Mouse (Mus musculus) lung, postnatal 10 days (tissue): ENCODE results near the gene Ptprcap.

Experiments used
- DNase-seq: peaks from one replicate; pipeline ENCODE4 v3.0.0; 2021

Ptprcap gene

DNA sequence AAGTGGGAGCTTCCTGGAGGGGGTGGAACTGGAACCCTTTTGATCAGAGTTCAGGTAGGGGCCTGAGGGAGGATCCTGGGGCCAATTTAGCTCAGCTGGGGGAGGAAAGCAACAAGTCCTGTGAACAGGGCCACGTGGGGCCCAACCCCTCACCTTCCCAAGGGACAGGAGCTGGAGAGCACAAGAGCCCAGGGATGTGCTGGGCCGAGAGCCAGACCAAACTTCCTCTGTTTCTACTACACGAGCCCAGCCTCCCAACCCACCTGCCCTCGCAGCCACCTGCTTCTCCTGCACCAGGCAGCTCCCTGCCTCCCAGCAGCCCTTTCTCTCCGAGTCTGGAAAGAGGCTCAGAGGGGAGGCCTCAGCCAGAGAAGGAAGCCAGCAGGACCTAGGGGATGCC lies 43.1 kb downstream of the Ptprcap start:
- DNase-seq: no peak

DNA sequence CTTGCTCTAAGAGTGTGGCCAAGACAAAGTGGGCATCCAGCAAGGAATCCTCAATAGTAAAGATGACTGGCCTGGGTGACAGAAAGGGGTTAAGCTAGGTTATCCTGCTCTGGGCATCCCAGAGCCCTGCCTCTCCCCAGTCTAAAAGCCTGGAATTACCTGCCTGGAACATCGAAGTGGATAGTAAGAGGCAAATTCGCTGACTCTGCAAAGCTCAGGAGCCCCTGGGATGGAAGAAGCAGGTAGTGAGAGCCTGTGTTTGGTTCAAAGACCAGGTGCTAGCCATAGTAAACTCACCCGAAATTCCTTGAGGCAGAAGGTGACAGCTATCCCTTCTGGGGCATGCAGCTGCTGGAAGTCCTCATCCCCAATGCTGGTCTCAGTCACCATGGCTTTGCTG lies 43.8 kb downstream of the Ptprcap start:
- no peak for DNase-seq

DNA sequence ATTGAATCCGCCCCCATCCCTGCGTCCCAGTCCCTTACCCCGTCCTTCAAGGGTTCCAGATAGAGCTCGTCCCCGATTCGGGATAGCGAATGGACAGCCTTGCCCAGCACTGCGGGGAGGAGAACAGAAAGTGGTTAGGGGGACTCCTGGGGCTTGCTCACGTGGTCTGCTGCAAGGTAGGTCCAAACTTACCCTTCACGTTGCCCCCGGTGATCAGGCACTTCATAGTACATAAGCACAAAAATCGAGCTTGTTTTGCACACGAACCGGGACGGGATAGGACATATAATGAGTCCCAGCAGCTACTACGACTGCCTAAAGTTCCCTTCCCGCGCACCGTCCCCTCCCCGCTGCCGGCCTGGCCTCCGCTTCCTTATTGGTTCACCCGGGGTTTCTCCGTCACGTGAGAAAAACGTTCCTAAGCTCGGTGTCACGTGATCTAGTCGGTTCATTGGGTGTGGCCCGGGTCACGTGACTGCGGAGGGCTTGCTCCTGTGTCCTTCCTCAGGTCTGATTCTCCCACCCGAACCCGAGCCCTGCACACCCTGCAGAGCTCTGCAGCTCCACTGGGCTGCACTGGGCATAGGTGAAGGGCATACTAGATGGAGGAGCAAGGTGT lies 48.0 kb downstream of the Ptprcap start, which contains the start of gene Rad9a:
Gene Rad9a (minus strand): TSS at position 372 of the 619 bp plus-strand sequence.
- DNase-seq: peak; percentile 99

DNA sequence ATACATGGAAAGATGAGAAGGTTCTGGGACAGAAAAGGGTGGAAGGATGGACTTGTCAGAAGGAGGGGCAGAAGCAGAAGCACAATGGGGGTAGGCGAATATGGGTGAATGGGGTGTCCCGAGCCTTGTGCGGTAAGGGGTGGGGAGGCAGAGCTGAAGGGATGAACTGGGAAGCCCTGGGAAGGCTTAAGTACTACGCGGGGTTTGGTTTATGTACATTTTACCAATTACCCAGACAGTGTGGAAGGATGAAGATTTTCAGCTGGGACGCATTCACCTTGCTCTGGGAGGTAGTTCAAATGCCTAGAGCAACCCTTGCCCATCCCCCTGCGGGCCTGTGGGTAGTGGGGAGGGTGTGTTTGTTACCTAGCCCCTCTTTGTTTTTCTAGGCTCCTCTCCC lies 48.7 kb downstream of the Ptprcap start:
- DNase-seq: no peak

DNA sequence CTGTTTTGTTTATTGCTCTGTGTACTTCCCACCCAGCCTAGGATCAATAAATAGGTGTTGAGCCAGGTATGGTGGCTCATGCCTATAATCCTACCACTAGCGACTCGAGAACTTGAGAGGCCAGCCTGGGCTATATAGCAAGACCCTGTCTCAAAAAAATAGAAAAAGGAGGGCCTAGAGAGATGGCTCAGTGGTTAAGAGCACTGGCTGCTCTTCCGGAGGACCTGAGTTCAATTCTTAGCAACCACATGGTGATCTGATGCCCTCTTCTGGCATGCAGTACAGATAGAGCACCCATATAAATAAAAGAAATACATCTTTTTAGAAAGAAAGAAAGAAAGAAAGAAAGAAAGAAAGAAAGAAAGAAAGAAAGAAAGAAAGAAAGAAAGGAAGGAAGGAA lies 49.7 kb downstream of the Ptprcap start:
- DNase-seq: no peak

DNA sequence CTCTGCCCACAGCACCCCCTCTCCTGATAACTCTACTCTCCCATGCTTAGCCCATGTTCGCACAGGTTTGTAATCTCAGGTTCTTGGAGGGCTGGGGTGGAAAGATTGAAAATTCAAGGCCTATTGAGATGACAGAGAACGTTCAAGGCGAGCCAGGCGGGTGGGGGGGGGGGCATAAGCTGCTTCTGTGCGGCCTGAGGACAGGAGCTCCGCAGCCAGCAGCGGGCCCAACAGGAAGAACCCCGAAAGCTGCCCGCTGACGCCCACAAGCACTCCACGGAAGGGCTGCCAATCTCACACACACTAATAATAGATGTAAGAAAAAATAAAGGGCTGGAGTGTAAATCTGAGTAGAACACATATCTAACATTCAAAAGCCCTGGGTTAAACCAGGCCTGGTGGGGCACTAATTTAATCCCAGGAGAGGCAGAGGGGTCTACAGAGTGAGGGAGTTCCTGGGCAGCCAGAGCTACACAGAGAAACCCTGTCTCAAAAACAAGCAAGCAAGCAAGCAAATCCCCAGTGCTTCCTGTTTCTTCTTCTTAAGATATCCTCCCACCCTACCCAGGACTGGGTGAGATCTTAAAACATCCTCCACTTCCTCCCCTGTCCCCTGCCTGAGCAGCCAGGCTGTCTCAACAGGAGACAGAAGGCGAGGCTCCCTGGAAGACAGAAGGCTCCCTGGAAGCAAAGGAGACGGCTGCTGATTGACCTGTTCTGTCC lies 50.4 kb downstream of the Ptprcap start:
- DNase-seq: peak; percentile 57

DNA sequence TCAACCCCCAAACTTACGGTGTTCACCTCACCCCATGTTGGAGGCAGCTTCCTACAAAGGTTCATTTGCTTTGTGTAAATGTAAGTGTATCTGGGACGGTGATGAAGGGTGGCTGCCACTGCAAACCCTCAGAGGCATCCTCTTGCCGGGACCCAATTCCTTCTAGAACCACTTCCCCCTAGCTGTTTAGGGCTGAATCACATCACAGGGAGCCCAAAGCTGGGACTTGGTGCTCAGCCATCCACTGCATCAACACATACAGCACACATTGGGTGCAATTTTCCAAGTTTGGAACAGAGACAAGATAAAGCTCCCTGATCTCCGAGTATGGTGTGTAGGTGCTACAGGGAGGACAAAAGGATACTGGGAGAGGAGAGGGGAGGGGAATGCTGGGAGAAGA lies 51.5 kb downstream of the Ptprcap start:
- no peak for DNase-seq
